Mouse (Mus musculus) kidney, embryonic 14.5 days (tissue): ENCODE measurements around the gene Cenpt. TPM values are rescaled to one million over a fixed set of nuclear protein-coding genes. Genes with fewer than 3 reads are reported as not detected.
A peak's percentile ranks its signal among the peaks of the same experiment; 100 is the strongest.

Source experiments
- ATAC-seq: fragments of 200-750 bp; cut with Nextera tagmentation; 2 replicates; pipeline ENCODE4 v1.8.0; 2017; ENCODE audit warnings: moderate number of reproducible peaks, mild to moderate bottlenecking, moderate TSS enrichment, moderate library complexity; ENCODE audit not compliant: low FRiP score, low TSS enrichment
- H3K27ac ChIP-seq: fragments of 300-500 bp; sonication (generic); 2 replicates; pipeline ENCODE4 v1.5.1; 2014; ENCODE audit warnings: low read depth, mild to moderate bottlenecking, low read length, moderate library complexity, mixed read lengths
- H3K27me3 ChIP-seq: fragments of 300-500 bp; sonication (generic); 2 replicates; pipeline ENCODE4 v1.6.1; 2014; ENCODE audit warnings: mild to moderate bottlenecking, low read length; ENCODE audit not compliant: control insufficient read depth, insufficient read depth
- H3K36me3 ChIP-seq: fragments of 300-500 bp; sonication (generic); 2 replicates; pipeline ENCODE4 v1.6.1; 2014; ENCODE audit warnings: low read length, mixed read lengths; ENCODE audit not compliant: control insufficient read depth, insufficient read depth
- H3K4me1 ChIP-seq: fragments of 300-500 bp; sonication (generic); 2 replicates; pipeline ENCODE4 v1.6.1; 2014; ENCODE audit warnings: low read length, mixed read lengths; ENCODE audit not compliant: control insufficient read depth, insufficient read depth
- H3K4me2 ChIP-seq: fragments of 300-500 bp; sonication (generic); replicated peaks from 2 replicates; pipeline ENCODE4 v1.6.1; 2014; ENCODE audit warnings: low read depth, mild to moderate bottlenecking, low read length
- H3K4me3 ChIP-seq: fragments of 300-500 bp; sonication (generic); 2 replicates; pipeline ENCODE4 v1.5.1; 2014; ENCODE audit warnings: mild to moderate bottlenecking, low read length
- H3K9ac ChIP-seq: fragments of 300-500 bp; sonication (generic); 2 replicates; pipeline ENCODE4 v1.6.1; 2014; ENCODE audit warnings: low read depth, mild to moderate bottlenecking, low read length, moderate library complexity
- H3K9me3 ChIP-seq: fragments of 300-500 bp; sonication (generic); 2 replicates; pipeline ENCODE4 v1.6.1; 2016; ENCODE audit warnings: low read length; ENCODE audit not compliant: control insufficient read depth
- WGBS: fragments of 180-500 bp; shearing (Covaris S2); extraction: QIAGEN DNeasy Blood & Tissue Kit; methylation state at CpG from one replicate; pipeline ENCODE4 v1.1.7; 2014; 5-methylcytosine and 5-hydroxymethylcytosine counted together
- polyA plus RNA-seq: library from polyadenylated mRNA; unstranded; fragments of >200 nt; fragmentation: Nextera tagmentation; extraction: Ambion mirVana; gene quantifications from 2 replicates; pipeline ENCODE4 v1.2.1, GENCODE M21; 2014

The Cenpt gene
- polyA plus RNA-seq, 1 experiment from 2014 or later: 41.0 TPM

GRCm38 (mm10) chr8:105804797-105805196, 48.3 kb downstream of the Cenpt start:
- no peak overlapping the region for H3K27ac ChIP-seq
- no peaks in the 10 kb centered on the region; the same call in 1 of the 2 replicates for H3K4me1 ChIP-seq
- no peak overlapping the region for H3K4me2 ChIP-seq
- no peak for ATAC-seq
- H3K9ac ChIP-seq: no peak overlapping the region
- WGBS: 86% methylated on average over 7 of the region's 7 CpGs
- H3K4me3 ChIP-seq: no peak overlapping the region
- no peaks in the 10 kb centered on the region for H3K9me3 ChIP-seq
- no peaks in the 10 kb centered on the region for H3K27me3 ChIP-seq
- peaks cover 15% of the 10 kb centered on the region; the same call in 1 of the 2 replicates for H3K36me3 ChIP-seq

- Histone ChIP-seq H3K36me3 (peaks cover 11% of the 10 kb centered on the region; the same call in 1 of the 2 replicates), H3K27me3 (no peaks in the 10 kb centered on the region), H3K9ac (no peak overlapping the region), H3K4me1 (peaks cover 10% of the 10 kb centered on the region; the same call in 1 of the 2 replicates), H3K4me2 (no peak overlapping the region), H3K9me3 (no peaks in the 10 kb centered on the region), H3K4me3 (no peak overlapping the region), H3K27ac (no peak overlapping the region)
- WGBS: 90% methylated on average over 6 of the region's 6 CpGs
- no peak for ATAC-seq
Observed at GRCm38 (mm10) chr8:105801153-105801904, 51.7 kb downstream of the Cenpt start.

- Histone ChIP-seq H3K36me3 (peaks cover 3% of the 10 kb centered on the region; the same call in 1 of the 2 replicates), H3K4me1 (peaks cover 10% of the 10 kb centered on the region; the same call in 1 of the 2 replicates), H3K9ac (no peak overlapping the region), H3K27me3 (no peaks in the 10 kb centered on the region), H3K9me3 (no peaks in the 10 kb centered on the region), H3K27ac (no peak overlapping the region), H3K4me2 (no peak overlapping the region), H3K4me3 (no peak overlapping the region)
- ATAC-seq: 0 out of 2 replicates have a peak, but pooled peaks have one; percentile 20
- WGBS: 35% methylated on average over 8 of the region's 8 CpGs
Observed at GRCm38 (mm10) chr8:105799091-105799812, 53.8 kb downstream of the Cenpt start.

- Histone ChIP-seq H3K4me1 (peaks cover 10% of the 10 kb centered on the region; the same call in 1 of the 2 replicates), H3K4me3 (no peak overlapping the region), H3K4me2 (no peak overlapping the region), H3K27ac (no peak overlapping the region), H3K36me3 (no peaks in the 10 kb centered on the region), H3K27me3 (no peaks in the 10 kb centered on the region), H3K9me3 (no peaks in the 10 kb centered on the region), H3K9ac (no peak overlapping the region)
- 92% methylated on average over 5 of the region's 5 CpGs for WGBS
- ATAC-seq: no peak
Observed at GRCm38 (mm10) chr8:105798408-105798807, 54.7 kb downstream of the Cenpt start.

GRCm38 (mm10) chr8:105795785-105796184, 57.3 kb downstream of the Cenpt start:
- ATAC-seq: no peak
- Histone ChIP-seq H3K4me2 (no peak overlapping the region), H3K36me3 (no peaks in the 10 kb centered on the region; the same call in 1 of the 2 replicates), H3K27me3 (no peaks in the 10 kb centered on the region), H3K4me3 (no peak overlapping the region), H3K9ac (no peak overlapping the region), H3K9me3 (no peaks in the 10 kb centered on the region), H3K4me1 (peaks cover 10% of the 10 kb centered on the region; the same call in 1 of the 2 replicates), H3K27ac (no peak overlapping the region)
- 90% methylated on average over 1 of the region's 1 CpGs for WGBS

Other genes starting within 250 kb of the Cenpt start
- 17.3 and 28.4 TPM in 2 replicates for gene Ripor1, start 248.0 kb downstream of the Cenpt start, polyA plus RNA-seq
- gene Ctcf, start 216.7 kb downstream of the Cenpt start, polyA plus RNA-seq: 73.0 and 139 TPM in 2 replicates
- gene Agrp, start 215.9 kb downstream of the Cenpt start, polyA plus RNA-seq: 1.3 and 1.4 TPM in 2 replicates
- gene Carmil2, start 167.0 kb downstream of the Cenpt start, polyA plus RNA-seq: 0.33 and 0.65 TPM in 2 replicates
- gene Acd, start 152.2 kb downstream of the Cenpt start, polyA plus RNA-seq: 50.3 and 62.0 TPM in 2 replicates
- 15.6 and 16.1 TPM in 2 replicates for gene Pard6a, start 152.1 kb downstream of the Cenpt start, polyA plus RNA-seq
- 0.16 TPM in 1 of 2 replicates, not detected in the other for gene 4933405L10Rik, start 145.6 kb downstream of the Cenpt start, polyA plus RNA-seq
- 33.0 and 36.2 TPM in 2 replicates for gene Enkd1, start 145.1 kb downstream of the Cenpt start, polyA plus RNA-seq
- 11.9 and 15.8 TPM in 2 replicates for gene Gfod2, start 94.6 kb downstream of the Cenpt start, polyA plus RNA-seq
- 13.6 and 14.9 TPM in 2 replicates for gene Ranbp10, start 25.9 kb downstream of the Cenpt start, polyA plus RNA-seq
- 0.14 and 0.27 TPM in 2 replicates for gene Tsnaxip1, start 25.5 kb downstream of the Cenpt start, polyA plus RNA-seq
- 57.2 and 65.0 TPM in 2 replicates for gene Thap11, start 1.9 kb upstream of the Cenpt start, polyA plus RNA-seq
- 329 and 342 TPM in 2 replicates for gene Nutf2, start 7.3 kb upstream of the Cenpt start, polyA plus RNA-seq
- gene Edc4, start 27.6 kb upstream of the Cenpt start, polyA plus RNA-seq: 34.9 and 49.7 TPM in 2 replicates
- gene Nrn1l, start 40.3 kb upstream of the Cenpt start, polyA plus RNA-seq: 1.0 and 1.1 TPM in 2 replicates
- 20.5 and 34.5 TPM in 2 replicates for gene Pskh1, start 47.2 kb upstream of the Cenpt start, polyA plus RNA-seq
- 1.5 and 2.0 TPM in 2 replicates for gene Ctrl, start 80.6 kb upstream of the Cenpt start, polyA plus RNA-seq
- 38.7 and 47.6 TPM in 2 replicates for gene Psmb10, start 85.2 kb upstream of the Cenpt start, polyA plus RNA-seq
- gene Lcat, start 90.1 kb upstream of the Cenpt start, polyA plus RNA-seq: 0.89 and 1.6 TPM in 2 replicates
- gene Slc12a4, start 112.8 kb upstream of the Cenpt start, polyA plus RNA-seq: 16.8 and 21.8 TPM in 2 replicates
- not detected in 2 replicates for gene Dpep3, start 126.2 kb upstream of the Cenpt start, polyA plus RNA-seq
- gene Dus2, start 138.1 kb upstream of the Cenpt start, polyA plus RNA-seq: 18.3 and 19.9 TPM in 2 replicates
- 0.22 TPM in 1 of 2 replicates, not detected in the other for gene Dpep2nb, start 152.7 kb upstream of the Cenpt start, polyA plus RNA-seq
- gene Ddx28, start 158.6 kb upstream of the Cenpt start, polyA plus RNA-seq: 13.4 and 19.8 TPM in 2 replicates
- 8.9 and 10.3 TPM in 2 replicates for gene Nfatc3, start 205.6 kb upstream of the Cenpt start, polyA plus RNA-seq